ENCODE assay signal across 8 mouse cellular contexts in genomic region chr11:101119761-101120544, GRCm38 (mm10). TPM values are rescaled to one million over a fixed set of nuclear protein-coding genes. Genes with fewer than 3 reads are reported as not detected.
DNase-seq lines count a peak whose midpoint lies in the region; ATAC-seq and TF ChIP-seq lines count a peak whose summit lies in the region.

Gene Retreg3, minus strand, starts transcription at chr11:101119893.
Gene Tubg1, plus strand, starts transcription at chr11:101119938.

- peak; percentile 100 for DNase-seq in CH12.LX (ENCODE audit: extremely low read depth)
- peak; percentile 98 for DNase-seq in c-Kit-positive CD71-positive TER-119-negative erythroid progenitor cells, embryonic 14.5 days (ENCODE audit: low read depth)
- DNase-seq in forebrain, embryonic 11.5 days (ENCODE audit: low spot score): peak; percentile 100
- peak; percentile 98 to 99 for DNase-seq in kidney, postnatal 36 days
- DNase-seq in telencephalon, adult 2 months (ENCODE audit: low read depth, low spot score): peak; percentile 98

- H3K36me3 ChIP-seq in CH12.LX (replicated peaks in 1 of 2; ENCODE audit: control insufficient read depth in 1 of 2, insufficient read depth in 1 of 2, low read length in 1 of 2): peaks cover 27 to 51% of the 10 kb centered on the region in 2 experiments
- H3K36me3 ChIP-seq in forebrain, embryonic 11.5 days (ENCODE audit: control insufficient read depth, insufficient read depth, low read length): peaks cover 3% of the 10 kb centered on the region
- peaks cover 12% of the 10 kb centered on the region for H3K36me3 ChIP-seq in heart, embryonic 16.5 days (ENCODE audit: control insufficient read depth, insufficient read depth)
- H3K36me3 ChIP-seq in liver, embryonic 15.5 days (replicated peaks): peaks cover 45% of the 10 kb centered on the region
- H3K36me3 ChIP-seq in neural tube, embryonic 12.5 days: peaks cover 28% of the 10 kb centered on the region

- H3K9me3 ChIP-seq in CH12.LX (replicated peaks; ENCODE audit: low read length): no peaks in the 10 kb centered on the region
- no peaks in the 10 kb centered on the region for H3K9me3 ChIP-seq in forebrain, embryonic 11.5 days (ENCODE audit: control insufficient read depth, low read length)
- H3K9me3 ChIP-seq in heart, embryonic 16.5 days (replicated peaks; ENCODE audit: control insufficient read depth, low read length): no peaks in the 10 kb centered on the region
- H3K9me3 ChIP-seq in liver, embryonic 15.5 days (replicated peaks): no peaks in the 10 kb centered on the region
- H3K9me3 ChIP-seq in neural tube, embryonic 12.5 days: no peaks in the 10 kb centered on the region

- H3K79me2 ChIP-seq in CH12.LX (replicated peaks; ENCODE audit: control insufficient read depth, extremely low read depth, insufficient read depth, poor library complexity, severe bottlenecking): peaks cover 58% of the 10 kb centered on the region

- no peaks in the 10 kb centered on the region for H3K27me3 ChIP-seq in CH12.LX (replicated peaks)
- H3K27me3 ChIP-seq in forebrain, embryonic 11.5 days (ENCODE audit: control insufficient read depth, insufficient read depth, low read length): no peaks in the 10 kb centered on the region
- no peaks in the 10 kb centered on the region for H3K27me3 ChIP-seq in heart, embryonic 16.5 days (ENCODE audit: control insufficient read depth, insufficient read depth, low read length)
- no peaks in the 10 kb centered on the region for H3K27me3 ChIP-seq in liver, embryonic 15.5 days
- H3K27me3 ChIP-seq in neural tube, embryonic 12.5 days (replicated peaks): no peaks in the 10 kb centered on the region

- H3K27ac ChIP-seq in CH12.LX (ENCODE audit: insufficient read depth, low read depth): peak within 1 kb of the TSS; percentile 69
- peak within 1 kb of the TSS; percentile 80 for H3K27ac ChIP-seq in forebrain, embryonic 11.5 days (ENCODE audit: low read depth, low read length)
- peak within 1 kb of the TSS; percentile 91 for H3K27ac ChIP-seq in heart, embryonic 16.5 days (ENCODE audit: low read length)
- peak within 1 kb of the TSS; percentile 97 for H3K27ac ChIP-seq in liver, embryonic 15.5 days (replicated peaks)
- peak within 1 kb of the TSS; percentile 78 for H3K27ac ChIP-seq in neural tube, embryonic 12.5 days

- WGBS in forebrain, embryonic 11.5 days: under 1% methylated on average over 61 of the region's 61 CpGs
- WGBS in heart, embryonic 16.5 days: under 1% methylated on average over 61 of the region's 61 CpGs
- under 1% methylated on average over 61 of the region's 61 CpGs for WGBS in liver, embryonic 15.5 days (ENCODE audit: insufficient replicate concordance)
- under 1% methylated on average over 61 of the region's 61 CpGs for WGBS in neural tube, embryonic 12.5 days

- H3K9ac ChIP-seq in CH12.LX (ENCODE audit: insufficient read depth, low read depth): peak within 1 kb of the TSS; percentile 87
- H3K9ac ChIP-seq in forebrain, embryonic 11.5 days (ENCODE audit: low read length): peak within 1 kb of the TSS; percentile 91
- H3K9ac ChIP-seq in heart, embryonic 16.5 days (ENCODE audit: low read length): peak within 1 kb of the TSS; percentile 96
- peak within 1 kb of the TSS; percentile 96 for H3K9ac ChIP-seq in liver, embryonic 15.5 days
- H3K9ac ChIP-seq in neural tube, embryonic 12.5 days: peak within 1 kb of the TSS; percentile 93

- peak; percentile 99 for TF ChIP-seq POLR2A in CH12.LX (IDR thresholded peaks at IDR 0.05; ENCODE audit: low read depth, low read length)

- TF ChIP-seq EP300 in CH12.LX (IDR thresholded peaks at IDR 0.05; ENCODE audit: low read length): no peak

- TF ChIP-seq CTCF in CH12.LX (conservative IDR thresholded peaks at IDR 0.05 in 1 of 2, IDR thresholded peaks at IDR 0.05 in 1 of 2; ENCODE audit: low read depth in 2 of 2, low read length in 2 of 2): no peak

- dilution Hi-C loops in CH12.LX (cut with MboI; ENCODE audit: extremely low pct_ligation_motif_present, extremely low pct_unique_long_range_greater_than_20kb, low sequenced_read_pairs): no loop called here

- peak; percentile 93 for ATAC-seq in forebrain, embryonic 11.5 days (replicated peaks; ENCODE audit: low FRiP score)
- ATAC-seq in heart, embryonic 16.5 days (replicated peaks; ENCODE audit: extremely low read depth, insufficient read depth, low FRiP score): peak; percentile 97
- peak; percentile 93 for ATAC-seq in liver, embryonic 15.5 days (ENCODE audit: insufficient read depth)
- ATAC-seq in neural tube, embryonic 12.5 days (ENCODE audit: low FRiP score, low read depth): peak; percentile 93

- H3K4me1 ChIP-seq in CH12.LX (ENCODE audit: control insufficient read depth in 1 of 2, insufficient read depth in 2 of 2): peaks cover 20 to 58% of the 10 kb centered on the region in 2 experiments
- H3K4me1 ChIP-seq in forebrain, embryonic 11.5 days (replicated peaks; ENCODE audit: control insufficient read depth, insufficient read depth, low read length): peaks cover 15% of the 10 kb centered on the region; the same call in 1 of the 2 replicates
- peaks cover 28% of the 10 kb centered on the region for H3K4me1 ChIP-seq in heart, embryonic 16.5 days (ENCODE audit: control insufficient read depth, insufficient read depth, low read length)
- peaks cover 49% of the 10 kb centered on the region for H3K4me1 ChIP-seq in liver, embryonic 15.5 days (replicated peaks)
- peaks cover 25% of the 10 kb centered on the region for H3K4me1 ChIP-seq in neural tube, embryonic 12.5 days

- H3K4me2 ChIP-seq in CH12.LX (ENCODE audit: insufficient read depth, low read depth, poor library complexity, severe bottlenecking): peak within 1 kb of the TSS; percentile 76
- peak within 1 kb of the TSS; percentile 95 for H3K4me2 ChIP-seq in forebrain, embryonic 11.5 days (ENCODE audit: low read depth, low read length, severe bottlenecking)
- peak within 1 kb of the TSS; percentile 81 for H3K4me2 ChIP-seq in heart, embryonic 16.5 days (ENCODE audit: low read depth, low read length)
- peak within 1 kb of the TSS; percentile 99 for H3K4me2 ChIP-seq in liver, embryonic 15.5 days
- H3K4me2 ChIP-seq in neural tube, embryonic 12.5 days (replicated peaks): peak within 1 kb of the TSS; percentile 93

- in situ Hi-C loops in CH12.LX (cut with MboI; ENCODE audit: low pct_ligation_motif_present, low pct_unique_long_range_greater_than_20kb, low sequenced_read_pairs): no loop called here

- H3K4me3 ChIP-seq in CH12.LX (replicated peaks in 1 of 3; ENCODE audit: low read depth in 2 of 3, low read length in 2 of 3, poor library complexity in 1 of 3): peak within 1 kb of the TSS; percentile 69 to 95 (median 82)
- peak within 1 kb of the TSS; percentile 89 for H3K4me3 ChIP-seq in forebrain, embryonic 11.5 days (ENCODE audit: low read depth, low read length)
- peak within 1 kb of the TSS; percentile 99 for H3K4me3 ChIP-seq in heart, embryonic 16.5 days (ENCODE audit: low read length)
- peak within 1 kb of the TSS; percentile 93 for H3K4me3 ChIP-seq in liver, embryonic 15.5 days (replicated peaks)
- H3K4me3 ChIP-seq in neural tube, embryonic 12.5 days: peak within 1 kb of the TSS; percentile 93

- no peak; the same call in 1 of the 2 replicates for TF ChIP-seq RAD21 in CH12.LX (IDR thresholded peaks at IDR 0.05; ENCODE audit: low read depth, low read length)

TF ChIP-seq in CH12.LX, 34 proteins besides CTCF, POLR2A, EP300 and RAD21 (continues in another document):
- TF ChIP-seq ETS1 (conservative IDR thresholded peaks at IDR 0.05; ENCODE audit: low read depth, low read length) (peak; percentile 26; the same call in 1 of the 2 replicates), USF1 (IDR thresholded peaks at IDR 0.05; ENCODE audit: low read depth, low read length) (0 out of 2 replicates have a peak, but pooled peaks have one; percentile 6), CHD1 (IDR thresholded peaks at IDR 0.05; ENCODE audit: low read depth, low read length) (no peak), ZKSCAN1 (IDR thresholded peaks at IDR 0.05; ENCODE audit: borderline replicate concordance, low read depth, low read length) (no peak), MAZ (IDR thresholded peaks at IDR 0.05; ENCODE audit: low read depth, low read length) (peak; percentile 90), ZC3H11A (IDR thresholded peaks at IDR 0.05; ENCODE audit: low read depth, low read length) (no peak), IRF4 (IDR thresholded peaks at IDR 0.05; ENCODE audit: low read depth, low read length) (peak; percentile 66), TCF12 (IDR thresholded peaks at IDR 0.05; ENCODE audit: low read depth, low read length) (peak; percentile 90), GABPA (IDR thresholded peaks at IDR 0.05; ENCODE audit: insufficient replicate concordance, low read depth, low read length) (no peak; the same call in 1 of the 2 replicates), CHD2 (IDR thresholded peaks at IDR 0.05; ENCODE audit: low read length) (0 out of 2 replicates have a peak, but pooled peaks have one; percentile 38), NELFE (IDR thresholded peaks at IDR 0.05; ENCODE audit: low read depth, low read length) (peak; percentile 97), E2F4 (IDR thresholded peaks at IDR 0.05; ENCODE audit: insufficient replicate concordance, low read depth, low read length) (peak; percentile 96), UBTF (IDR thresholded peaks at IDR 0.05; ENCODE audit: low read depth, low read length) (0 out of 2 replicates have a peak, but pooled peaks have one; percentile 16), KAT2A (IDR thresholded peaks at IDR 0.05; ENCODE audit: insufficient replicate concordance, low read length) (peak; percentile 85; the same call in 1 of the 2 replicates), TBP (conservative IDR thresholded peaks at IDR 0.05; ENCODE audit: low read depth, low read length) (peak; percentile 73; the same call in 1 of the 2 replicates)

RNA-seq across cellular contexts. Expression of gene Retreg3, which starts in this region (rescaled TPM):
- total RNA-seq in CH12.LX (2012; rRNA removed): 46.5 and 48.2 TPM in 2 replicates
- total RNA-seq in CH12.LX (2014; rRNA removed): 50.3 and 55.9 TPM in 2 replicates
- 53.6 and 54.3 TPM in 2 replicates for polyA plus RNA-seq in CH12.LX (2012; ENCODE audit: insufficient read length, low read depth)
- polyA plus RNA-seq in forebrain, embryonic 11.5 days (2014; fragmentation: Nextera tagmentation; extraction: Ambion mirVana): 11.1 and 12.9 TPM in 2 replicates
- 14.5 and 14.9 TPM in 2 replicates for polyA plus RNA-seq in heart, embryonic 16.5 days (2015; fragmentation: Nextera tagmentation; extraction: Ambion mirVana)
- polyA plus RNA-seq in liver, embryonic 15.5 days (2015; fragmentation: Nextera tagmentation; extraction: Ambion mirVana): 13.4 and 13.6 TPM in 2 replicates
- polyA plus RNA-seq in neural tube, embryonic 12.5 days (2016; fragmentation: Nextera tagmentation; extraction: Ambion mirVana): 22.2 and 27.8 TPM in 2 replicates

RNA-seq across cellular contexts. Expression of gene Tubg1, which starts in this region (rescaled TPM):
- total RNA-seq in CH12.LX (2012; rRNA removed) (108 and 116 TPM in 2 replicates), CH12.LX (2014; rRNA removed) (53.7 and 57.4 TPM in 2 replicates)
- polyA plus RNA-seq in CH12.LX (2012; ENCODE audit: insufficient read length, low read depth): 182 and 190 TPM in 2 replicates
- polyA plus RNA-seq in forebrain, embryonic 11.5 days (2014; fragmentation: Nextera tagmentation; extraction: Ambion mirVana): 126 and 132 TPM in 2 replicates
- polyA plus RNA-seq in heart, embryonic 16.5 days (2015; fragmentation: Nextera tagmentation; extraction: Ambion mirVana): 70.9 and 72.6 TPM in 2 replicates
- polyA plus RNA-seq in liver, embryonic 15.5 days (2015; fragmentation: Nextera tagmentation; extraction: Ambion mirVana): 38.3 and 38.9 TPM in 2 replicates
- polyA plus RNA-seq in neural tube, embryonic 12.5 days (2016; fragmentation: Nextera tagmentation; extraction: Ambion mirVana): 87.5 and 93.5 TPM in 2 replicates

Comparison
In these comparisons a context has a peak if more than half of its experiments do, and no peak if none do; other contexts are left out.
1. Peak in every context shown above with its lines: DNase-seq, ATAC-seq, H3K4me3 ChIP-seq and H3K27ac ChIP-seq.